Mouse (Mus musculus): ENCODE measurements at regions not wholly inside any gene's neighbourhood (a gene's known extent, or its start where the extent isn't known, plus 50 kb on each side); places are given as distances from the start of the nearest gene placed in this dataset.

DNA sequence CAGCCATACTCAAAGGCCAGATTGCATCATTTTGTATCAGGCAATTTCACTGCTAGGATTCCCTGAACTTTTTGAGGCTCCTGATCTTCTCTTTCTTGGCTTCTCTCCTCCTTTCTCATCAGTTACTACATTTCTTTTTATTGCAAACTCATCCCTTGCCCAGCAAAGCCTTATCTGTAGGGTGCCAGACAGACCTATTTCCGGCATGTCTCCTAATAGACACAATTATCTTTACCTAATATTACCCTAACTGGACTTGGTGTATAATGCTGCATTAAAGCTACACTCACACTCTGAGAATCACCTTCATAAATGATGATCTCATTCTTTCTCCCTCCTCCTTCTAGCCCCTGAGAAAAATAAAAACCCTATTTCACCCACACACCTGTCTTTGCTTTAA lies 396.3 kb upstream of the Nrg3 start:
- no peaks in the 10 kb centered on the region for H3K27me3 ChIP-seq
- no peak overlapping the region for H3K27ac ChIP-seq
- H3K4me1 ChIP-seq (replicated peaks) = no peaks in the 10 kb centered on the region
- DNase-seq = peak; percentile 3
- no peak overlapping the region for H3K9ac ChIP-seq
- H3K9me3 ChIP-seq (replicated peaks) = no peaks in the 10 kb centered on the region
- no peak overlapping the region for H3K4me3 ChIP-seq (replicated peaks)
- H3K4me2 ChIP-seq = no peak overlapping the region
- ATAC-seq (ENCODE audit: low read depth) = peak; percentile 86
- H3K36me3 ChIP-seq = no peaks in the 10 kb centered on the region
- 30% methylated on average over 1 of the region's 1 CpGs for WGBS (ENCODE audit: insufficient replicate concordance)

DNA sequence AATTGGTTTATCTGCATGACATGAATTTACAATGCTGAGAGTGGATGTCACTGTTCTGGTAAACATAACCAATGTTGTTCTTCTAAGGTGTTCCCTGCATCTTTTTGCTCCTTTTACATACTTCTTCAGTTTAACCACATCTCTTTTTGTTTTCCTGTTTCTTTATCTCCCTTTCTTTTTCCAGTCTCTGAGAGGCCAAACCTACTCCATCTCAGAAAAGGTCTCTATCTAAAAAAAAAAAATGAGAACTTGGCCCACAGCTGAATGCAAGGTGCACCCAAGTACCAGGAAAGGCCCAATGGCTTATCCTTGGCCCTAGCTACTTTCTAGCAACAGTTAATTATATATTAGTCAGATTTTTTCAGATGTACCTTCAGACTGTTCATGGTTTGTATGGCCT lies 394.3 kb upstream of the Nrg3 start:
- H3K4me3 ChIP-seq (replicated peaks) = no peak overlapping the region
- no peaks in the 10 kb centered on the region for H3K9me3 ChIP-seq (replicated peaks)
- H3K36me3 ChIP-seq = no peaks in the 10 kb centered on the region
- H3K4me1 ChIP-seq (replicated peaks) = no peaks in the 10 kb centered on the region
- no peak overlapping the region for H3K9ac ChIP-seq
- H3K4me2 ChIP-seq = no peak overlapping the region
- DNase-seq = no peak
- ATAC-seq (ENCODE audit: low read depth) = no peak
- H3K27ac ChIP-seq = no peak overlapping the region
- no peaks in the 10 kb centered on the region for H3K27me3 ChIP-seq

DNA sequence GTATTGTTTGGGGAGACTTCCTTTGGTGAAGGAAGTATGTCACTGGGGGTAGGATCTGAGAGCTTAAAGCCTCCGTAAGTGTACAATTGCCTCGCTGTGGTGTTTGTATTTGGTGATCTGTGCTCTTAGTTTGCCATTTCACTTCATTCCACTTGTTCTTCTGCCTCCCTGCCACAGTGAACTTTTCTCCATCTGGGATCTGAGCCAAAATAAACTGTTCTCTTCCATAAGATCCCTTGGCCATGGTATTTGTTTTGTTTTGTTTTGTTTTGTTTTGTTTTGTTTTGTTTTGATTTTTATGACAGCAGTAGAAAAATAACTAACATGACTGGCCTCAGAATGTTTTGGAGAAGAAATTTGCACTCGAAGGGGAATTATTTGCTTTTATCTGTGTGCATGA lies 387.3 kb upstream of the Nrg3 start:
- H3K9me3 ChIP-seq (replicated peaks) = no peaks in the 10 kb centered on the region
- no peaks in the 10 kb centered on the region for H3K4me1 ChIP-seq (replicated peaks)
- no peaks in the 10 kb centered on the region for H3K27me3 ChIP-seq
- H3K4me2 ChIP-seq = no peak overlapping the region
- ATAC-seq (ENCODE audit: low read depth) = no peak
- 62% methylated on average over 3 of the region's 3 CpGs for WGBS (ENCODE audit: insufficient replicate concordance)
- no peak overlapping the region for H3K27ac ChIP-seq
- no peak overlapping the region for H3K4me3 ChIP-seq (replicated peaks)
- no peak overlapping the region for H3K9ac ChIP-seq
- no peaks in the 10 kb centered on the region for H3K36me3 ChIP-seq
- no peak for DNase-seq

DNA sequence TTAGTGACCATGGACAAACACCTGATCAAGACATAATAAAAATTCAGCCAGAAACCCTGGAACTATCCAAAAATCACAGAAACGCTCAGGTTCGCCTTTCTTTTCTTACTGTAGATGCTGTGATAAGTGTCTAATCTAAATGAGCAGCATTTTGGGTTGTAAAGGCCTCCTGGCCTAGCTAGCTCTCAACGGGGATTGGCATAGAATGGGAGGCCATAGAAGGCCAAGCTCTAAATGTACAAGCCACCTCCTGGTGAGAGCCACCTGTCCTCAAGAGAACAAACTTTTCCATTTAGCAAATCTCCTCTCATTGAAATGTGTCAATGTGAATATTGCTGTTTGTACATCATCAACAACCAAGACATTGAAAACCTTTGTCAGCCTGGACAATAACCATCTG lies 386.4 kb upstream of the Nrg3 start:
- WGBS (ENCODE audit: insufficient replicate concordance) = 62% methylated on average over 3 of the region's 3 CpGs
- DNase-seq (no peak), ATAC-seq (ENCODE audit: low read depth) (no peak)

DNA sequence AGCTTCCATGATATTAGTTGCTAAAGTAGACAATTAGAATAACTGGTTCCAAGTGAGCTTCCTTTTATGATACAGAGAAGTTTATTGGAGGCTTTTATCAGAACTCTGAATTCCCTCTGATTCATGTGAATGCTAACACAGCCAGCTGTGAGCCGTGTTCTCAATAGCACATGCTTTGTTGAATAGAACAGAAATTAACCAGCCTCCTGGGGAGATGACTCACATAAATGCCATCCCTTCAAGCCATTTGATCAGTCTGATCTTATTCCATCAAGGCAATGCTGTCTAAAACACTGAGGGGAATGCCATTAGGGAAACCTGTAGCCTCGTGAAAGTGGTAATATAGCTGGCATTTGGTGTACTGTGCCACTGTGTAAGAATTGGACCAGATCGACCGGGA lies 380.1 kb upstream of the Nrg3 start:
- no peak for DNase-seq
- H3K36me3 ChIP-seq = no peaks in the 10 kb centered on the region
- WGBS (ENCODE audit: insufficient replicate concordance) = 69% methylated on average over 4 of the region's 4 CpGs
- H3K4me2 ChIP-seq = no peak overlapping the region
- no peaks in the 10 kb centered on the region for H3K4me1 ChIP-seq (replicated peaks)
- H3K9me3 ChIP-seq (replicated peaks) = no peaks in the 10 kb centered on the region
- ATAC-seq (ENCODE audit: low read depth) = no peak
- H3K27ac ChIP-seq = no peak overlapping the region
- no peak overlapping the region for H3K9ac ChIP-seq
- H3K27me3 ChIP-seq = no peaks in the 10 kb centered on the region
- no peak overlapping the region for H3K4me3 ChIP-seq (replicated peaks)

More for the DNA sequence above, 386.4 kb upstream of the Nrg3 start:
- Histone ChIP-seq H3K4me2 (no peak overlapping the region), H3K4me3 (replicated peaks) (no peak overlapping the region), H3K27ac (no peak overlapping the region), H3K9me3 (replicated peaks) (no peaks in the 10 kb centered on the region), H3K4me1 (replicated peaks) (no peaks in the 10 kb centered on the region), H3K27me3 (no peaks in the 10 kb centered on the region), H3K9ac (no peak overlapping the region), H3K36me3 (no peaks in the 10 kb centered on the region)

DNA sequence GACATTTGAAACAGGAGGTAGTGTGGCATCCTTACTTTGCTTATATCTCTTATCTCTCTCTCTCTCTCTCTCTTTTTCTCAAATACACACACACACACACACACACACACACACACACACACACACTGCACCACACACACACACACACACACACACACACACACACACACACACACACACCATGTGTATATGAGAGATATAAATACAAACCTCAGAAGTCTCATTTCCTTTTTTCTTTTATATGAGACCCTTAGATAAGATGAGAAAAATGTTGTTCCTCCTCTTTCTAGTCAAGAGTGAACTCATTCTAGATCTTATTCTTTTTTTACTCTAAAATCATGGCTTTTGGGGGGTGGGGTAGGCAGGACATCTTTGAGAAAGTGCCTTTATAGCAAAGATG lies 379.6 kb upstream of the Nrg3 start:
- H3K4me1 ChIP-seq (replicated peaks) = no peaks in the 10 kb centered on the region
- H3K4me2 ChIP-seq = no peak overlapping the region
- H3K27ac ChIP-seq = no peak overlapping the region
- H3K27me3 ChIP-seq = no peaks in the 10 kb centered on the region
- H3K9me3 ChIP-seq (replicated peaks) = no peaks in the 10 kb centered on the region
- H3K9ac ChIP-seq = no peak overlapping the region
- no peak overlapping the region for H3K4me3 ChIP-seq (replicated peaks)
- ATAC-seq (ENCODE audit: low read depth) = no peak
- no peak for DNase-seq
- no peaks in the 10 kb centered on the region for H3K36me3 ChIP-seq
